Mouse (Mus musculus) C3H10T1/2 (cell line): ENCODE data around the gene Mageb5. TPM values are rescaled to one million over a fixed set of nuclear protein-coding genes. Genes with fewer than 3 reads are reported as not detected.

Source experiments
- polyA plus RNA-seq, 2 experiments: library from polyadenylated mRNA; unstranded; fragments of >200 nt; fragmentation: generic; extraction: Trizol; gene quantifications; one replicate each; pipeline ENCODE4 v1.2.1; 2012; ENCODE audit warnings: missing spikeins in 2 of 2

Mageb5 gene
- polyA plus RNA-seq: not detected

DNA sequence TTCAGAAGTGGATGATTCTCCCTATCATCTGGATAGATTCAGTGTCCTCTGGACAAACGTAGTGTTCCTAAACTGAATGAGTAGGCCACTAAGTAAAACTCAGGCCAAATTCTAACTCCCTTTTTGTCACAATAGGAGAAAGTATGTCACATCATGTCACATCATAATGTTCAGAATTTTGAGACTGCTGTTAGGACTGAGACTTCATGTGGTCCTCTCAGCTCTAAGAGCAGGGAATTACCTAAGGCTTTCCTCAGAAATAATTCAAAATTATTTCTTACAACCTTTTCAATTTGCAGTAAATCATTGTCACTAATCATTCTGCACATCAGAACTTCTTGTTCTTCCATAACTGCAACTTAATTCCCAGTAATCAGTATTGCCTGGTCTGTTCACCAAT, at the start of gene Mageb5:
Gene Mageb5 (minus strand): TSS at position 101 of the 400 bp plus-strand sequence.

Other genes with a start within 250 kb of the Mageb5 start
- gene 1700084M14Rik, start 207.1 kb downstream of the Mageb5 start, polyA plus RNA-seq: not detected
- gene Gm14781, start 150.8 kb downstream of the Mageb5 start, polyA plus RNA-seq: not detected
- under 1 TPM in 1 of 2 experiments, not detected in 1; 0.09 TPM for gene Mageb1, start 233.3 kb upstream of the Mageb5 start, polyA plus RNA-seq